Mouse (Mus musculus): Measurements from ENCODE around the gene Gm4881. TPM values are rescaled to one million over a fixed set of nuclear protein-coding genes. Genes with fewer than 3 reads are reported as not detected.

The Gm4881 gene
- polyA plus RNA-seq, 1 experiment, result 0.37 TPM

- Histone ChIP-seq H3K27me3 (replicated peaks) (peaks cover 14% of the 10 kb centered on the region), H3K4me1 (peaks cover 34% of the 10 kb centered on the region), H3K9me3 (no peaks in the 10 kb centered on the region), H3K36me3 (replicated peaks; ENCODE audit: low read length) (peaks cover 8% of the 10 kb centered on the region), H3K4me3 (replicated peaks) (no peak overlapping the region)
- TF ChIP-seq GATA1 (IDR thresholded peaks at IDR 0.05; ENCODE audit: borderline replicate concordance, low read length), result no peak
- TF ChIP-seq FLI1 (IDR thresholded peaks at IDR 0.05; ENCODE audit: low read length), result no peak
These were observed 20.0 kb upstream of the Gm4881 start for GRCm38 (mm10) chr7:24964288-24964687.

- Histone ChIP-seq H3K27me3 (replicated peaks) (peaks cover 70% of the 10 kb centered on the region), H3K4me3 (replicated peaks) (no peak overlapping the region), H3K4me1 (peaks cover 16% of the 10 kb centered on the region), H3K9me3 (peaks cover 3% of the 10 kb centered on the region; the same call in 1 of the 2 replicates), H3K36me3 (replicated peaks; ENCODE audit: low read length) (no peaks in the 10 kb centered on the region)
- TF ChIP-seq FLI1 (IDR thresholded peaks at IDR 0.05; ENCODE audit: low read length) (no peak), GATA1 (IDR thresholded peaks at IDR 0.05; ENCODE audit: borderline replicate concordance, low read length) (no peak)
These were observed 10.9 kb upstream of the Gm4881 start for GRCm38 (mm10) chr7:24955226-24955625.

- Histone ChIP-seq H3K4me3 (replicated peaks) (peak overlapping the region; percentile 71), H3K36me3 (replicated peaks; ENCODE audit: low read length) (no peaks in the 10 kb centered on the region), H3K27me3 (replicated peaks) (peaks cover 76% of the 10 kb centered on the region), H3K9me3 (peaks cover 3% of the 10 kb centered on the region; the same call in 1 of the 2 replicates), H3K4me1 (peaks cover 23% of the 10 kb centered on the region)
- TF ChIP-seq FLI1 (IDR thresholded peaks at IDR 0.05; ENCODE audit: low read length) (no peak), GATA1 (IDR thresholded peaks at IDR 0.05; ENCODE audit: borderline replicate concordance, low read length) (no peak)
These were observed 10.2 kb upstream of the Gm4881 start for GRCm38 (mm10) chr7:24954450-24954849.

GRCm38 (mm10) chr7:24953966-24954365 lies 9.7 kb upstream of the Gm4881 start:
- H3K27me3 ChIP-seq (replicated peaks), result peaks cover 81% of the 10 kb centered on the region
- peak overlapping the region; percentile 42 for H3K4me3 ChIP-seq (replicated peaks)

GRCm38 (mm10) chr7:24949958-24950623 lies 5.8 kb upstream of the Gm4881 start:
- Histone ChIP-seq H3K4me1 (peaks cover 39% of the 10 kb centered on the region), H3K27me3 (replicated peaks) (peaks cover 98% of the 10 kb centered on the region), H3K4me3 (replicated peaks) (peak overlapping the region; percentile 38), H3K36me3 (replicated peaks; ENCODE audit: low read length) (no peaks in the 10 kb centered on the region), H3K9me3 (no peaks in the 10 kb centered on the region)
- TF ChIP-seq FLI1 (IDR thresholded peaks at IDR 0.05; ENCODE audit: low read length), result no peak
- TF ChIP-seq GATA1 (IDR thresholded peaks at IDR 0.05; ENCODE audit: borderline replicate concordance, low read length), result no peak

More at GRCm38 (mm10) chr7:24953966-24954365, 9.7 kb upstream of the Gm4881 start:
- H3K36me3 ChIP-seq (replicated peaks; ENCODE audit: low read length), result no peaks in the 10 kb centered on the region
- TF ChIP-seq GATA1 (IDR thresholded peaks at IDR 0.05; ENCODE audit: borderline replicate concordance, low read length), result no peak
- no peak for TF ChIP-seq FLI1 (IDR thresholded peaks at IDR 0.05; ENCODE audit: low read length)
- peaks cover 27% of the 10 kb centered on the region for H3K4me1 ChIP-seq
- peaks cover 3% of the 10 kb centered on the region; the same call in 1 of the 2 replicates for H3K9me3 ChIP-seq

GRCm38 (mm10) chr7:24948774-24949173 lies 4.5 kb upstream of the Gm4881 start:
- H3K27me3 ChIP-seq (replicated peaks), result peaks cover 99% of the 10 kb centered on the region
- H3K4me1 ChIP-seq, result peaks cover 44% of the 10 kb centered on the region
- peak overlapping the region; percentile 53 for H3K4me3 ChIP-seq (replicated peaks)
- TF ChIP-seq GATA1 (IDR thresholded peaks at IDR 0.05; ENCODE audit: borderline replicate concordance, low read length), result no peak
- no peak for TF ChIP-seq FLI1 (IDR thresholded peaks at IDR 0.05; ENCODE audit: low read length)
- no peaks in the 10 kb centered on the region for H3K36me3 ChIP-seq (replicated peaks; ENCODE audit: low read length)
- no peaks in the 10 kb centered on the region for H3K9me3 ChIP-seq

GRCm38 (mm10) chr7:24947316-24948048 lies 3.2 kb upstream of the Gm4881 start:
- TF ChIP-seq GATA1 (IDR thresholded peaks at IDR 0.05; ENCODE audit: borderline replicate concordance, low read length), result no peak
- no peak for TF ChIP-seq FLI1 (IDR thresholded peaks at IDR 0.05; ENCODE audit: low read length)
- H3K27me3 ChIP-seq (replicated peaks), result peaks cover 100% of the 10 kb centered on the region
- H3K4me1 ChIP-seq, result peaks cover 44% of the 10 kb centered on the region
- H3K9me3 ChIP-seq, result no peaks in the 10 kb centered on the region
- H3K36me3 ChIP-seq (replicated peaks; ENCODE audit: low read length), result no peaks in the 10 kb centered on the region
- no peak overlapping the region for H3K4me3 ChIP-seq (replicated peaks)

- TF ChIP-seq GATA1 (IDR thresholded peaks at IDR 0.05; ENCODE audit: borderline replicate concordance, low read length) (no peak), FLI1 (IDR thresholded peaks at IDR 0.05; ENCODE audit: low read length) (no peak)
- Histone ChIP-seq H3K4me1 (peaks cover 18% of the 10 kb centered on the region), H3K9me3 (no peaks in the 10 kb centered on the region), H3K36me3 (replicated peaks; ENCODE audit: low read length) (no peaks in the 10 kb centered on the region), H3K27me3 (replicated peaks) (peaks cover 99% of the 10 kb centered on the region), H3K4me3 (replicated peaks) (no peak overlapping the region)
These were observed 653 bp downstream of the Gm4881 start for GRCm38 (mm10) chr7:24943641-24944040.

GRCm38 (mm10) chr7:24931651-24932050 lies 12.6 kb downstream of the Gm4881 start:
- TF ChIP-seq FLI1 (IDR thresholded peaks at IDR 0.05; ENCODE audit: low read length) (no peak), GATA1 (IDR thresholded peaks at IDR 0.05; ENCODE audit: borderline replicate concordance, low read length) (no peak)
- peaks cover 30% of the 10 kb centered on the region for H3K4me1 ChIP-seq
- no peak overlapping the region for H3K4me3 ChIP-seq (replicated peaks)
- peaks cover 78% of the 10 kb centered on the region for H3K27me3 ChIP-seq (replicated peaks)
- H3K36me3 ChIP-seq (replicated peaks; ENCODE audit: low read length), result peaks cover 17% of the 10 kb centered on the region
- no peaks in the 10 kb centered on the region for H3K9me3 ChIP-seq

GRCm38 (mm10) chr7:24930475-24930874 lies 13.8 kb downstream of the Gm4881 start:
- Histone ChIP-seq H3K27me3 (replicated peaks) (peaks cover 67% of the 10 kb centered on the region), H3K9me3 (no peaks in the 10 kb centered on the region), H3K4me1 (peaks cover 28% of the 10 kb centered on the region), H3K4me3 (replicated peaks) (no peak overlapping the region), H3K36me3 (replicated peaks; ENCODE audit: low read length) (peaks cover 29% of the 10 kb centered on the region)
- no peak for TF ChIP-seq FLI1 (IDR thresholded peaks at IDR 0.05; ENCODE audit: low read length)
- no peak for TF ChIP-seq GATA1 (IDR thresholded peaks at IDR 0.05; ENCODE audit: borderline replicate concordance, low read length)

Data from megakaryocyte, embryonic 14.5 days (primary cell).